Mouse (Mus musculus) heart, adult 10 weeks (tissue): ENCODE results near the gene H2-M2. TPM values are rescaled to one million over a fixed set of nuclear protein-coding genes. Genes with fewer than 3 reads are reported as not detected.

Experiments used
- polyA plus RNA-seq: library from polyadenylated mRNA; stranded (reverse); fragments of 350-450 nt; fragmentation: Illumina TruSeq; extraction: RNeasy Lipid Tissue Mini Kit (QIAGEN cat#74804); gene quantifications from one replicate; pipeline ENCODE4 v1.2.3, GENCODE M21; 2014; ENCODE audit warnings: low read depth, low replicate concordance

The H2-M2 gene
- not detected for polyA plus RNA-seq

DNA sequence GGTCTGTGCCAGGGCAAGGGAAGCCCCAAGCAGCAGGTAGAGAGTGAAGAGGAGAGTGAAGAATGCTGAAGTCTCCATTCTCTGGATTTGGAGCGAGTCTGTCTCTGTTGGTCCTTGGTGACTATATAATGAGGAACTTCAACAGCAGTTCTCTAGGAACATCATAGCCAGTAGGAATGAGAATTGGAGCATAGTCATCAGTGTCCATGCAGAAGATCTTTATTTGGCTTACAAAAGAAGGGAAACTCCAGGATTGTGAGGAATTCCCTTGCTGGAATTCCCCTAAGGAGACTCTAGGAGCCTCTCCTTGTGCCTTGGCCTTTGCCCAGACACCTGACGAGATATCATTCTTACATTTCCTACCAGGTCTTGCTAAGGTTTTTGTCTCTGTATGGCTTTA, at the start of gene H2-M2:
Gene H2-M2, minus strand, starts transcription at position 101 of the 400 bp plus-strand sequence.

DNA sequence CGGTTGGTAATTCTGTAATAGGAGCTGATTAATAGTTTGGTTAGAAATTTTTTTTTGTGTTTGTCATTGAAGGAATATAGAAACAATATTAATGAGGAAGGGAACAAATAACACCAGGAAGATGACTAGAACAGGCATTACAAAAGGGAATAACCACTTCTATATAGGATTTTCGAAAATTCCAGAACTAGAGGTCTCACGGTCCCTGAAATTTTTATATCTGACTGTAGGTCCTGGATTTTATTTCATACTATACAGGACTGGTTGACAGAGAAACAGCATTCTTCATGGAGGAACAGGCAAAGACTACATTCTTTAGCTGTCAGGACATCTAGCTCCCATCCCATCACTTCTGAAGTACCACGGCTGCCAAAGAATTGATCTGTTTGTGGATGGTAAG, 24.4 kb upstream of the H2-M2 start, which contains the start of gene Olfr111:
Gene Olfr111, plus strand, starts transcription at position 301 of the 400 bp plus-strand sequence.

DNA sequence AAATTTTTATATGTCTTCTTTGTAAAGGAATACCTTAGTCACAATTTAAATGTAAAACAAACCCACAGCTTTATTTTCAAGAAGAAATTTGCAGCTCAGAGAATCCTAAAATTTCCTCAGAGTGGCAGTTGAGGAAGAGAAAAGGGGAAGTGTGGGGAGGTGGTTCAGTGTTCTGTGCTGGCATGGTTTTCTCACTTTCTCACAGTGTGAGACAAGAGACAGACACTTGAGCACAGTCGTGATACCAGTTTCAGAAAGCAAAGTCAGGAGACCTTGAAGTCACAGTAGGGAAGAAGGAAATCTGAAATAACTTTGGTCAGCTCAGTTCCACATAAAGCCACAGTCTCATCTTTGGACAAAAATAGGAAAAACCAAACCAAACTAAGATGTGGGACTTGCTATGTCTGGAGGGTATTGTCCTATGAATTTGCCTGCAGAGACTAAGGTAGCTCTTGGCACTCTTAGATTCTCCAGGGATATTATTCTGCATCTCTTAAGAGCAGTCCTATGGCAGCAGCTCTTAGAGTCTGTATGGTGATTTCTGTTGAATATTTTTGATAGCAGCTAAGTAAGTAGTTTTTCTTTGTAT, 8.7 kb upstream of the H2-M2 start, which contains the start of gene Olfr110:
Gene Olfr110, plus strand, starts transcription at position 539 of the 589 bp plus-strand sequence.

DNA sequence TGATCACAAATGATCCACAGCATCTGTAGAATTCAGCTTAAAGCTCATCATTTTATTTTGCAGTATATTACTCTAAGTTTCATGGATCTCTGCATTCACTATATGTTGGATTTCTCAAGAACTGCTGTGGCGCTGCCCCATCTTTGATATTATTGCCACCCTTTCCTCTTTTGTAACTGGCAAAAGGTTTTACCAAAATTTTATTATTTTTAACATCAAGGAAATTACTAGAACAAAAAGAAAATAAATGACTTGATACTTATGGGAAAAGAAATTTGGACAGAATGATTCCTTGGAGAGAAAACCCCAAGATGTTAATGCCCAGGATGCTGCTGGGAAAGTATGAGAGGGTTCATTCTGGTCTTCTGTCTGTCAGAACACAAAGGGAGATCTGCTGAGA, 24.7 kb downstream of the H2-M2 start, which contains the start of gene Olfr109:
Gene Olfr109, plus strand, starts transcription at position 301 of the 400 bp plus-strand sequence.

DNA sequence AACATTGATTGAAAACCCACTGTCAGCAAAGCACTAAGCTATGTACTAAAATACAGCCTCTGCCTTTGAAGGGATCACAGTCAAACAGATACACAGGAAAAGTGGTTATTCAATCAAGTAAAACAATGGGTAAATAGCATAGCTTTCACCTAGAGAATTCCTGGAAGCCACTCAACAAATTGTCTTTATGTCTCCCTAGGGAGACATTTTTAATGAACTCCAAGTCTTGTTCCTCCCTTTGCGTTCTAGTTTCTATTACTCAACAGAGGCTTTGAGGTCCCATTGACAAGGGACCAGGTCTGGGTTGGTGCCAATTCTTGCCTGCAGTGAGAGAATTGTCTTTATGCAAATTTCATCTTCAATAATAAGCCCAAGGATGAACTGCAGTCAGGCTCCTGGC, 38.2 kb downstream of the H2-M2 start, which contains the start of gene Olfr108:
Gene Olfr108, plus strand, starts transcription at position 301 of the 400 bp plus-strand sequence.

Other genes with a start within 250 kb of the H2-M2 start
- not detected for gene Olfr97, start 246.2 kb downstream of the H2-M2 start, polyA plus RNA-seq
- not detected for gene Olfr98, start 219.8 kb downstream of the H2-M2 start, polyA plus RNA-seq
- 6.0 TPM for gene H2-M3, start 213.3 kb downstream of the H2-M2 start, polyA plus RNA-seq
- gene Olfr99, start 200.1 kb downstream of the H2-M2 start, polyA plus RNA-seq = not detected
- not detected for gene Olfr101, start 179.2 kb downstream of the H2-M2 start, polyA plus RNA-seq
- not detected for gene Olfr102, start 166.5 kb downstream of the H2-M2 start, polyA plus RNA-seq
- not detected for gene Olfr103, start 143.9 kb downstream of the H2-M2 start, polyA plus RNA-seq
- not detected for gene Olfr104-ps, start 124.0 kb downstream of the H2-M2 start, polyA plus RNA-seq
- not detected for gene Olfr105-ps, start 104.5 kb downstream of the H2-M2 start, polyA plus RNA-seq
- gene Olfr106-ps, start 93.2 kb downstream of the H2-M2 start, polyA plus RNA-seq = not detected
- not detected for gene Olfr107, start 84.3 kb downstream of the H2-M2 start, polyA plus RNA-seq
- gene Olfr108, start 38.1 kb downstream of the H2-M2 start, polyA plus RNA-seq = not detected
- not detected for gene Olfr109, start 24.6 kb downstream of the H2-M2 start, polyA plus RNA-seq
- gene Olfr110, start 8.9 kb upstream of the H2-M2 start, polyA plus RNA-seq = not detected
- not detected for gene Olfr111, start 24.5 kb upstream of the H2-M2 start, polyA plus RNA-seq
- gene Olfr112, start 85.9 kb upstream of the H2-M2 start, polyA plus RNA-seq = not detected
- not detected for gene Olfr113, start 94.1 kb upstream of the H2-M2 start, polyA plus RNA-seq
- gene Olfr114, start 109.2 kb upstream of the H2-M2 start, polyA plus RNA-seq = not detected
- not detected for gene Olfr115, start 143.6 kb upstream of the H2-M2 start, polyA plus RNA-seq
- not detected for gene Olfr116, start 143.6 kb upstream of the H2-M2 start, polyA plus RNA-seq
- not detected for gene Olfr117, start 180.2 kb upstream of the H2-M2 start, polyA plus RNA-seq
- not detected for gene Olfr118, start 183.4 kb upstream of the H2-M2 start, polyA plus RNA-seq
- not detected for gene Olfr119, start 213.0 kb upstream of the H2-M2 start, polyA plus RNA-seq
- not detected for gene Olfr120, start 238.3 kb upstream of the H2-M2 start, polyA plus RNA-seq